Mouse (Mus musculus): ENCODE results near the gene Hist3h2ba. TPM values are rescaled to one million over a fixed set of nuclear protein-coding genes. Genes with fewer than 3 reads are reported as not detected.

Hist3h2ba gene
- total RNA-seq, 1 experiment from 2014 or later = 9.6 TPM

GRCm38 (mm10) chr11:58964216-58964615 is 15.5 kb downstream of the Hist3h2ba start:
- no peak for DNase-seq

GRCm38 (mm10) chr11:58965001-58965760 is 16.5 kb downstream of the Hist3h2ba start:
- DNase-seq = no peak

- no peak for DNase-seq
These were observed 18.6 kb downstream of the Hist3h2ba start for GRCm38 (mm10) chr11:58967346-58967745.

GRCm38 (mm10) chr11:58968551-58968950 is 19.8 kb downstream of the Hist3h2ba start:
- no peak for DNase-seq

- no peak for DNase-seq
These were observed 20.3 kb downstream of the Hist3h2ba start for GRCm38 (mm10) chr11:58969027-58969426.

- DNase-seq = no peak
These were observed 20.9 kb downstream of the Hist3h2ba start for GRCm38 (mm10) chr11:58969659-58970058.

- no peak for DNase-seq
These were observed 22.3 kb downstream of the Hist3h2ba start for GRCm38 (mm10) chr11:58970831-58971530.

- no peak for DNase-seq
These were observed 23.1 kb downstream of the Hist3h2ba start for GRCm38 (mm10) chr11:58971796-58972195.

GRCm38 (mm10) chr11:58974414-58974813 is 25.7 kb downstream of the Hist3h2ba start:
- DNase-seq = no peak

GRCm38 (mm10) chr11:58977150-58977549 is 28.4 kb downstream of the Hist3h2ba start:
- peak; percentile 53 for DNase-seq

GRCm38 (mm10) chr11:58977607-58978026 is 28.9 kb downstream of the Hist3h2ba start:
- DNase-seq = peak; percentile 2

- peak; percentile 58 for DNase-seq
These were observed 29.4 kb downstream of the Hist3h2ba start, which contains the start of gene Trim11 for GRCm38 (mm10) chr11:58978027-58978705. Gene Trim11 (plus strand): TSS chr11:58978093.

GRCm38 (mm10) chr11:58978706-58979030 is 29.9 kb downstream of the Hist3h2ba start:
- no peak for DNase-seq

GRCm38 (mm10) chr11:58979183-58979582 is 30.5 kb downstream of the Hist3h2ba start:
- DNase-seq = peak; percentile 0

- DNase-seq = peak; percentile 8
These were observed 30.9 kb downstream of the Hist3h2ba start for GRCm38 (mm10) chr11:58979661-58980060.

GRCm38 (mm10) chr11:58980381-58980990 is 31.8 kb downstream of the Hist3h2ba start:
- DNase-seq = peak; percentile 30

- peak; percentile 51 for DNase-seq
These were observed 33.1 kb downstream of the Hist3h2ba start for GRCm38 (mm10) chr11:58981541-58982447.

GRCm38 (mm10) chr11:58982471-58983097 is 33.9 kb downstream of the Hist3h2ba start:
- DNase-seq = no peak

- DNase-seq = no peak
These were observed 35.1 kb downstream of the Hist3h2ba start for GRCm38 (mm10) chr11:58983691-58984341.

- DNase-seq = no peak
These were observed 35.9 kb downstream of the Hist3h2ba start for GRCm38 (mm10) chr11:58984657-58985056.

All from adrenal gland, postnatal 25 days (tissue).